Mouse (Mus musculus): ENCODE measurements around the gene Antxr1. TPM values are rescaled to one million over a fixed set of nuclear protein-coding genes. Genes with fewer than 3 reads are reported as not detected.

The Antxr1 gene
- polyA plus RNA-seq, 1 experiment from 2014 or later, result 2.7 TPM

GRCm38 (mm10) chr6:87090877-87091276 lies 244.7 kb downstream of the Antxr1 start:
- Histone ChIP-seq H3K4me3 (ENCODE audit: low read depth, low read length) (no peak overlapping the region), H3K36me3 (ENCODE audit: control insufficient read depth, insufficient read depth, low read length) (peaks cover 13% of the 10 kb centered on the region; the same call in 1 of the 2 replicates), H3K27ac (ENCODE audit: low read length) (no peak overlapping the region), H3K9ac (ENCODE audit: low read depth, low read length) (no peak overlapping the region), H3K27me3 (ENCODE audit: control insufficient read depth, insufficient read depth, low read depth, low read length) (no peaks in the 10 kb centered on the region), H3K9me3 (replicated peaks; ENCODE audit: control insufficient read depth, low read length, poor library complexity, severe bottlenecking) (no peaks in the 10 kb centered on the region), H3K4me1 (ENCODE audit: control insufficient read depth, insufficient read depth, low read length) (no peaks in the 10 kb centered on the region), H3K4me2 (ENCODE audit: low read length) (no peak overlapping the region)
- ATAC-seq, result no peak
- 83% methylated on average over 3 of the region's 3 CpGs for WGBS

GRCm38 (mm10) chr6:87088356-87088755 lies 247.3 kb downstream of the Antxr1 start:
- Histone ChIP-seq H3K4me3 (ENCODE audit: low read depth, low read length) (no peak overlapping the region), H3K4me2 (ENCODE audit: low read length) (no peak overlapping the region), H3K27me3 (ENCODE audit: control insufficient read depth, insufficient read depth, low read depth, low read length) (no peaks in the 10 kb centered on the region), H3K9ac (ENCODE audit: low read depth, low read length) (no peak overlapping the region), H3K36me3 (ENCODE audit: control insufficient read depth, insufficient read depth, low read length) (peaks cover 31% of the 10 kb centered on the region), H3K27ac (ENCODE audit: low read length) (no peak overlapping the region), H3K4me1 (ENCODE audit: control insufficient read depth, insufficient read depth, low read length) (no peaks in the 10 kb centered on the region), H3K9me3 (replicated peaks; ENCODE audit: control insufficient read depth, low read length, poor library complexity, severe bottlenecking) (no peaks in the 10 kb centered on the region)
- ATAC-seq, result no peak
- 87% methylated on average over 5 of the region's 5 CpGs for WGBS

GRCm38 (mm10) chr6:87085026-87085425 lies 250.6 kb downstream of the Antxr1 start:
- 93% methylated on average over 6 of the region's 6 CpGs for WGBS
- Histone ChIP-seq H3K36me3 (ENCODE audit: control insufficient read depth, insufficient read depth, low read length) (peaks cover 40% of the 10 kb centered on the region), H3K4me3 (ENCODE audit: low read depth, low read length) (no peak overlapping the region), H3K4me2 (ENCODE audit: low read length) (no peak overlapping the region), H3K4me1 (ENCODE audit: control insufficient read depth, insufficient read depth, low read length) (no peaks in the 10 kb centered on the region), H3K9ac (ENCODE audit: low read depth, low read length) (no peak overlapping the region), H3K27ac (ENCODE audit: low read length) (no peak overlapping the region), H3K27me3 (ENCODE audit: control insufficient read depth, insufficient read depth, low read depth, low read length) (no peaks in the 10 kb centered on the region), H3K9me3 (replicated peaks; ENCODE audit: control insufficient read depth, low read length, poor library complexity, severe bottlenecking) (no peaks in the 10 kb centered on the region)
- ATAC-seq, result no peak

Other genes with a start within 250 kb of the Antxr1 start
- gene D6Ertd527e, start 231.1 kb downstream of the Antxr1 start, polyA plus RNA-seq (2015; fragmentation: Nextera tagmentation; extraction: Ambion mirVana), result 0.19 TPM in 1 of 2 replicates, not detected in the other
- not detected in 2 replicates for gene Gkn1, start 15.1 kb upstream of the Antxr1 start, polyA plus RNA-seq (2015; fragmentation: Nextera tagmentation; extraction: Ambion mirVana)
- gene Gkn2, start 37.5 kb upstream of the Antxr1 start, polyA plus RNA-seq (2015; fragmentation: Nextera tagmentation; extraction: Ambion mirVana), result not detected in 2 replicates
- 0.76 and 0.88 TPM in 2 replicates for gene Gkn3, start 53.1 kb upstream of the Antxr1 start, polyA plus RNA-seq (2015; fragmentation: Nextera tagmentation; extraction: Ambion mirVana)
- gene Bmp10, start 93.2 kb upstream of the Antxr1 start, polyA plus RNA-seq (2015; fragmentation: Nextera tagmentation; extraction: Ambion mirVana), result not detected in 2 replicates
- gene Arhgap25, start 197.4 kb upstream of the Antxr1 start, polyA plus RNA-seq (2015; fragmentation: Nextera tagmentation; extraction: Ambion mirVana), result 0.99 and 1.9 TPM in 2 replicates